Mouse (Mus musculus): ENCODE data around the gene Acss2.

GRCm38 (mm10) chr2:155628112-155628511, 110.4 kb downstream of the Acss2 start:
- TF ChIP-seq CTCF (IDR thresholded peaks at IDR 0.05; ENCODE audit: extremely low read depth, insufficient read depth, insufficient read length, insufficient replicate concordance) = no peak
- no peak for TF ChIP-seq POLR2A (IDR thresholded peaks at IDR 0.05; ENCODE audit: low read depth, low read length)

Measured in spleen, adult 2 months (tissue).